Mouse (Mus musculus) myocyte (in vitro differentiated cells): ENCODE measurements at regions not wholly inside any gene's neighbourhood (a gene's known extent, or its start where the extent isn't known, plus 50 kb on each side); places are given as distances from the start of the nearest gene placed in this dataset.

ENCODE experiments used
- POLR2A ChIP-seq: IDR thresholded peaks from one replicate; pipeline ENCODE4 v1.6.1; 2011; ENCODE audit warnings: low read depth, mild to moderate bottlenecking, control low read depth, moderate library complexity; ENCODE audit not compliant: insufficient read length
- POLR2AphosphoS2 ChIP-seq: IDR thresholded peaks from one replicate; pipeline ENCODE4 v1.6.1; 2011; ENCODE audit warnings: low read depth, control low read depth; ENCODE audit not compliant: insufficient read length

DNA sequence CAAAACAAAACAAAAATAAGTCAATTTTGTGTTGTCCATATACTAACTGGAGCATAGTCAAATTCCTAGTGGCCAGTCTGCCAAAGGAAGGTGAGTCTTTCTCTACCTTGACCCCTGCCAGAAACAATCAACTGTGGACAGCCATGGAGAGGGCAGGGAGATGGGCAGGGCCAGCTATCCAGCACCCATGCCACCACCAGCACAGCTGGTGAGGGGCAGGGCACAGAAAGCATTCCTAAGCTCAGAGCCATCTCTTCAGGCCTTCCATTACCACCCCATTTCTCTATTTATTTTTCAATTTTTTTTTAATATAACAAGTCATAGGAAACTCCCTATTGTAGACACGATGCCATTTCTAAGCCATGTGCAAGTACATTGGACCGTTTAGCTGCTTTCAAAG lies 65.4 kb upstream of the Fut8 start:
- no peak for TF ChIP-seq POLR2A
- no peak for TF ChIP-seq POLR2AphosphoS2
